Mouse (Mus musculus) hindbrain, embryonic 11.5 days (tissue): ENCODE results near the gene Fyn. TPM values are rescaled to one million over a fixed set of nuclear protein-coding genes. Genes with fewer than 3 reads are reported as not detected.

Experiments
- ATAC-seq: fragments of 200-750 bp; cut with Nextera tagmentation; 2 replicates; pipeline ENCODE4 v1.8.0; 2017; ENCODE audit warnings: mild to moderate bottlenecking, moderate TSS enrichment, moderate library complexity; ENCODE audit not compliant: low FRiP score
- DNase-seq: peaks from one replicate; pipeline ENCODE4 v3.0.0-alpha.2; 2015; ENCODE audit warnings: low spot score
- H3K27ac ChIP-seq: fragments of 300-500 bp; sonication (generic); 2 replicates; pipeline ENCODE4 v1.5.1; 2014; ENCODE audit warnings: mild to moderate bottlenecking, low read depth, low read length
- H3K27me3 ChIP-seq: fragments of 300-500 bp; sonication (generic); 2 replicates; pipeline ENCODE4 v1.6.1; 2014; ENCODE audit warnings: mild to moderate bottlenecking, low read length, moderate library complexity, mixed read lengths; ENCODE audit not compliant: control insufficient read depth, insufficient read depth
- H3K36me3 ChIP-seq: fragments of 300-500 bp; sonication (generic); 2 replicates; pipeline ENCODE4 v1.6.1; 2014; ENCODE audit warnings: mild to moderate bottlenecking, low read length, moderate library complexity, mixed read lengths; ENCODE audit not compliant: control insufficient read depth, insufficient read depth
- H3K4me1 ChIP-seq: fragments of 300-500 bp; sonication (generic); replicated peaks from 2 replicates; pipeline ENCODE4 v1.6.1; 2014; ENCODE audit warnings: low read length, mixed read lengths; ENCODE audit not compliant: control insufficient read depth, insufficient read depth
- H3K4me2 ChIP-seq: fragments of 300-500 bp; sonication (generic); replicated peaks from 2 replicates; pipeline ENCODE4 v1.6.1; 2014; ENCODE audit warnings: mild to moderate bottlenecking, low read depth, low read length
- H3K4me3 ChIP-seq: fragments of 300-500 bp; sonication (generic); 2 replicates; pipeline ENCODE4 v1.5.1; 2014; ENCODE audit warnings: low read depth, low read length
- H3K9ac ChIP-seq: fragments of 300-500 bp; sonication (generic); 2 replicates; pipeline ENCODE4 v1.6.1; 2014; ENCODE audit warnings: low read depth, low read length
- H3K9me3 ChIP-seq: fragments of 300-500 bp; sonication (generic); 2 replicates; pipeline ENCODE4 v1.6.1; 2016; ENCODE audit warnings: low read length; ENCODE audit not compliant: control insufficient read depth
- WGBS: fragments of 180-500 bp; shearing (Covaris S2); extraction: QIAGEN DNeasy Blood & Tissue Kit; methylation state at CpG from one replicate; pipeline ENCODE4 v1.1.7; 2014; 5-methylcytosine and 5-hydroxymethylcytosine counted together
- polyA plus RNA-seq: library from polyadenylated mRNA; unstranded; fragments of >200 nt; fragmentation: Nextera tagmentation; extraction: Ambion mirVana; gene quantifications from 2 replicates; pipeline ENCODE4 v1.2.1, GENCODE M21; 2014

The Fyn gene
- polyA plus RNA-seq, 1 experiment from 2014 or later, result 51.1 TPM

DNA sequence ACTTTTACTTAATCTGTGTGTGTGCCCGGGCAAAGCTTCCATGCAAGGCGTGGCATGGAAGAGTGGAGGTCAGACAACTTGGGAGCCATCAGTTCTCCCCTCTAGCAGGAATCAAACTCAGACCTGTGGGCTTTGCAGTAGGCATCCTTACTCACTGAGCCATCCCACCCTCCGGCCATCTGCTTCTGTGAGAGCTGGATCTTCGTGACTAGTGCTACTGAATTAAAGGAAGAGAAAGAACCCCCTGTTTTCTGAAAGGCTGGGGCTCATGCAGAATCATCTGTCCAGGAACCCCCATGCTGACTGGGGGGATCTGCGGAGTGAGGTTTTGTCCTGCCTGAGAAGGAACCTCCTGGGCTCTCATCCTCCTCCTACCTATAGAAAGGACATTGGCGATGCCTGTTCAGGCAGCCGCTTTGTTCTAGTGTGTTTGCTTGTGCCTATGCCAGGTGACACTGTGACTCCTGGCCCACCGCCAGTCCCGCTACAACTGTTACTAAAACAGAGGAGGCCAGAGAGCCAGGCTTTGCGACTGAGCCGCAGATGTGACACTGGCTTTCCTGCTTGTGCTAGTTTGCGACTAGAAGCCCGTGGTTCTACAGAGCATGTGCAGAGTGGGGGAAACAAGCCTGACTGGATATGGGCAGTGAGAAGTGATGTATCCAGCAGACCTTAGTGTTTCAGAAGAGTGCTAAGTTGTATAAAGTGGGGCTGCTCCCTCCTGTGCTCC lies 133.5 kb downstream of the Fyn start:
- Histone ChIP-seq H3K27me3 (no peaks in the 10 kb centered on the region), H3K36me3 (no peaks in the 10 kb centered on the region), H3K9me3 (no peaks in the 10 kb centered on the region), H3K4me3 (no peak overlapping the region), H3K27ac (no peak overlapping the region), H3K9ac (no peak overlapping the region), H3K4me1 (peaks cover 11% of the 10 kb centered on the region), H3K4me2 (no peak overlapping the region)
- DNase-seq (no peak), ATAC-seq (no peak)
- whole genome bisulfite sequencing, result 88% methylated on average over 13 of the region's 13 CpGs

DNA sequence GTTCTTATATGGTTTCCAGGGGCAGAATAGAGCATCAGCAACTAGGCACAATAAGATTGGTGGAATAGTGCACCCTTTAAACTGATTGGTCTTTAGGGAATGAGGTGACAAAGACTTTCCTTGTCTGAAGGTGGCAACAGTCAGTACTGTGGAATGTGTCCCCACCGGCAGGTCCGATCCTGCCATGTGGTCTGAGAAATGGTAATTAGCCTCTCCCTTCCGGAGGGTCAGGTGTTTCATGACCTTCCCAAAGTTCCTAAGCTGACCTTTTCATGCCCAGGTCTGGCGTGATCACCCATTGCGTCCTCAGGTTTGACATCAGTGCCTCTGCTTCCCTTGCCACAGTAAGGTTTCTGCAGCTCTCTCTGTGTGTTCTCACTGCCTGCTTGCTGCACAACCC lies 134.7 kb downstream of the Fyn start:
- DNase-seq (no peak), ATAC-seq (no peak)
- 80% methylated on average over 5 of the region's 5 CpGs for WGBS
- no peak overlapping the region for H3K4me3 ChIP-seq
- H3K9ac ChIP-seq, result no peak overlapping the region
- peaks cover 10% of the 10 kb centered on the region for H3K4me1 ChIP-seq
- H3K27me3 ChIP-seq, result no peaks in the 10 kb centered on the region
- no peak overlapping the region for H3K4me2 ChIP-seq
- no peaks in the 10 kb centered on the region for H3K9me3 ChIP-seq
- no peak overlapping the region for H3K27ac ChIP-seq
- H3K36me3 ChIP-seq, result no peaks in the 10 kb centered on the region

GRCm38 (mm10) chr10:39505007-39505406 lies 136.4 kb downstream of the Fyn start:
- peaks cover 9% of the 10 kb centered on the region for H3K4me1 ChIP-seq

DNA sequence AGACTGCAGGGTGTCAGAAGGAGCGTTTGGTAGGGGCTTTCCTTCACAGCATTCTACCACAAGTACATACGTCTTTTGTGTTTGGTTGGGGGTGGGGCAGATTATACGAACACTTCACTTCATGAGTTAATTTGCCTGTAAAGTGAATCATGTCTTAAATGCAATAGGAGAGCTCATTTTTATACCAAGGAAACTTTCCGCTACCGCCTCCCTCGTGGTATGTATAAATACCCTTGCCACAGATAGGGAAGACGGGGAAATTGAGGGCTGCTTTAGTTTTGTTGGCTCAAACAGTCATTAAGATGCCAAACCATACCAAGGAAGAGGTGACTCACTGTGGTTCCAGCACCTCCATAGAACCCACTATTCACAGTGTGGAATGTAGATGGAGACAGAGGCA lies 137.0 kb downstream of the Fyn start:
- no peak overlapping the region for H3K4me2 ChIP-seq
- DNase-seq (no peak), ATAC-seq (no peak)
- whole genome bisulfite sequencing, result 76% methylated on average over 7 of the region's 7 CpGs
- no peaks in the 10 kb centered on the region for H3K27me3 ChIP-seq
- no peak overlapping the region for H3K27ac ChIP-seq
- H3K4me3 ChIP-seq, result no peak overlapping the region
- H3K4me1 ChIP-seq, result peaks cover 9% of the 10 kb centered on the region
- H3K36me3 ChIP-seq, result no peaks in the 10 kb centered on the region
- H3K9ac ChIP-seq, result no peak overlapping the region
- no peaks in the 10 kb centered on the region for H3K9me3 ChIP-seq

More at GRCm38 (mm10) chr10:39505007-39505406, 136.4 kb downstream of the Fyn start:
- no peak overlapping the region for H3K27ac ChIP-seq
- no peak for DNase-seq
- H3K36me3 ChIP-seq, result no peaks in the 10 kb centered on the region
- H3K4me2 ChIP-seq, result no peak overlapping the region
- ATAC-seq, result no peak; the same call in 1 of the 2 replicates
- no peaks in the 10 kb centered on the region for H3K27me3 ChIP-seq
- H3K9ac ChIP-seq, result no peak overlapping the region
- WGBS, result 58% methylated on average over 9 of the region's 9 CpGs
- no peaks in the 10 kb centered on the region for H3K9me3 ChIP-seq
- no peak overlapping the region for H3K4me3 ChIP-seq

DNA sequence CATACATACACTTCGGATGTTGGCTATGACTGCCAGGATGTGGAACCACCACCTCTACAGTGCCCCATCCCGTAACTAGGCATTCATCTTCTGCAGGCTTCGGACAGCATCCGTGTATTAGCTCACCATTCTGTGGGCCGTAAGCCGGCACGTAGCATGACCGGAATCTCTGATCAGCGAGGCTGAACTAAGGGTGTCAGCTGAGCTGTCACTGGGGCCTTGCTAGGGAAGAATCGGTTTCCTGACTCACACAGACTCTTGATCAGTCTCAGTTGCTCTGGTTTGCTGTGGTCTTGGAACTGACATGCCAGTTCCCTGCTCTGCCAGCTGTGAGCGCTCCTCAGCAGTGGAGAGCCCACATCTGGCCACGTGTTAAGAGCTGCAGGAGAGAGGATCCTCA lies 137.7 kb downstream of the Fyn start:
- Histone ChIP-seq H3K27me3 (no peaks in the 10 kb centered on the region), H3K4me2 (no peak overlapping the region), H3K4me3 (no peak overlapping the region), H3K9me3 (no peaks in the 10 kb centered on the region), H3K27ac (no peak overlapping the region), H3K9ac (no peak overlapping the region), H3K36me3 (no peaks in the 10 kb centered on the region), H3K4me1 (peaks cover 9% of the 10 kb centered on the region)
- WGBS, result 80% methylated on average over 12 of the region's 12 CpGs
- no peak for ATAC-seq
- DNase-seq, result no peak

DNA sequence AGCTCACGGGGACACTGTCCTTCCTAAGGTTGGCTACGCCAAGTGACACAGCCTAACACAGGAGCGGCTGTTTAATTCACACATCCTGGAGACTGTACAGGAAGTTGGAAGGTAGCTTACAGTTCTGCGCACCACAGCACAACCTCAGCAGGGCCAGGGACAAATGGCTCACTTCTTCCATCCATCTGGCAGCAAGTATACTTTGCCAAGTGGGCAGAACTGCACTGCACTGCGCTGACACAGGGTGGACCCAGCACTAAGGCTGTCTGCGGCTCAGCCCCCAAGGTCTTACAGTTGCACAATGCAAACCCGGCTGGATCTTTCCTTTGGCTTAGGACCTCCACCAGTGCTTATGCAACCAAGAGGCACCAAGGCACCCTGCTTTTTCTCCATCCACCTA lies 138.2 kb downstream of the Fyn start:
- WGBS, result 84% methylated on average over 7 of the region's 7 CpGs
- Histone ChIP-seq H3K27me3 (no peaks in the 10 kb centered on the region), H3K9me3 (no peaks in the 10 kb centered on the region), H3K27ac (no peak overlapping the region), H3K9ac (no peak overlapping the region), H3K4me2 (no peak overlapping the region), H3K4me1 (peaks cover 9% of the 10 kb centered on the region), H3K4me3 (no peak overlapping the region), H3K36me3 (no peaks in the 10 kb centered on the region)
- ATAC-seq, result no peak
- no peak for DNase-seq

GRCm38 (mm10) chr10:39508801-39509200 lies 140.1 kb downstream of the Fyn start:
- peaks cover 9% of the 10 kb centered on the region for H3K4me1 ChIP-seq
- no peaks in the 10 kb centered on the region for H3K36me3 ChIP-seq
- ATAC-seq (no peak), DNase-seq (no peak)
- H3K4me3 ChIP-seq, result no peak overlapping the region
- no peak overlapping the region for H3K27ac ChIP-seq
- H3K4me2 ChIP-seq, result no peak overlapping the region
- no peaks in the 10 kb centered on the region for H3K27me3 ChIP-seq
- 89% methylated on average over 5 of the region's 5 CpGs for WGBS
- no peak overlapping the region for H3K9ac ChIP-seq
- no peaks in the 10 kb centered on the region for H3K9me3 ChIP-seq

GRCm38 (mm10) chr10:39509937-39510336 lies 141.3 kb downstream of the Fyn start:
- ATAC-seq (no peak), DNase-seq (no peak)
- Histone ChIP-seq H3K27me3 (no peaks in the 10 kb centered on the region), H3K36me3 (no peaks in the 10 kb centered on the region), H3K27ac (no peak overlapping the region), H3K9ac (no peak overlapping the region), H3K4me3 (no peak overlapping the region), H3K4me1 (peaks cover 5% of the 10 kb centered on the region), H3K9me3 (no peaks in the 10 kb centered on the region), H3K4me2 (no peak overlapping the region)
- 85% methylated on average over 8 of the region's 8 CpGs for WGBS

GRCm38 (mm10) chr10:39512631-39513314 lies 144.1 kb downstream of the Fyn start:
- Histone ChIP-seq H3K36me3 (0 out of 2 replicates have a peak, but pooled peaks cover 6% of the 10 kb centered on the region), H3K27ac (no peak overlapping the region), H3K9me3 (no peaks in the 10 kb centered on the region), H3K4me2 (no peak overlapping the region), H3K27me3 (no peaks in the 10 kb centered on the region), H3K4me1 (peaks cover 3% of the 10 kb centered on the region), H3K4me3 (no peak overlapping the region), H3K9ac (no peak overlapping the region)
- DNase-seq (no peak), ATAC-seq (no peak)
- 87% methylated on average over 14 of the region's 14 CpGs for WGBS
